Mouse (Mus musculus) forebrain, embryonic 15.5 days (tissue): ENCODE results near the gene Reep3. TPM values are rescaled to one million over a fixed set of nuclear protein-coding genes. Genes with fewer than 3 reads are reported as not detected.
"Not testable (repeated sequence)": the region's sequence is repeated elsewhere in the genome, so short reads cannot be mapped to it uniquely, and the experiment has no call there.

Experiments
- ATAC-seq: fragments of 200-750 bp; cut with Nextera tagmentation; replicated peaks from 2 replicates; pipeline ENCODE4 v1.8.0; 2017; ENCODE audit warnings: mild to moderate bottlenecking, moderate TSS enrichment, moderate library complexity
- H3K27ac ChIP-seq: fragments of 300-500 bp; sonication (generic); replicated peaks from 2 replicates; pipeline ENCODE4 v1.5.1; 2015; ENCODE audit warnings: mild to moderate bottlenecking, inconsistent platforms
- H3K27me3 ChIP-seq: fragments of 300-500 bp; sonication (generic); 2 replicates; pipeline ENCODE4 v1.6.1; 2015; ENCODE audit warnings: inconsistent platforms
- H3K36me3 ChIP-seq: fragments of 300-500 bp; sonication (generic); 2 replicates; pipeline ENCODE4 v1.6.1; 2015; ENCODE audit warnings: mild to moderate bottlenecking, inconsistent platforms
- H3K4me1 ChIP-seq: fragments of 300-500 bp; sonication (generic); 2 replicates; pipeline ENCODE4 v1.6.1; 2015; ENCODE audit warnings: inconsistent platforms
- H3K4me2 ChIP-seq: fragments of 300-500 bp; sonication (generic); replicated peaks from 2 replicates; pipeline ENCODE4 v1.6.1; 2015; ENCODE audit warnings: mild to moderate bottlenecking, inconsistent platforms
- H3K4me3 ChIP-seq: fragments of 300-500 bp; sonication (generic); 2 replicates; pipeline ENCODE4 v1.5.1; 2015; ENCODE audit warnings: mild to moderate bottlenecking, inconsistent platforms
- H3K9ac ChIP-seq: fragments of 300-500 bp; sonication (generic); replicated peaks from 2 replicates; pipeline ENCODE4 v1.6.1; 2015; ENCODE audit warnings: mild to moderate bottlenecking, inconsistent platforms
- H3K9me3 ChIP-seq: fragments of 300-500 bp; sonication (generic); 2 replicates; pipeline ENCODE4 v1.6.1; 2016; ENCODE audit warnings: inconsistent platforms
- WGBS: fragments of 180-500 bp; shearing (Covaris S2); methylation state at CpG from one replicate; pipeline ENCODE4 v1.1.7; 2015; ENCODE audit warnings: mixed read lengths; 5-methylcytosine and 5-hydroxymethylcytosine counted together
- polyA plus RNA-seq: library from polyadenylated mRNA; unstranded; fragments of >200 nt; fragmentation: Nextera tagmentation; extraction: Ambion mirVana; gene quantifications from 2 replicates; pipeline ENCODE4 v1.2.1, GENCODE M21; 2015

The Reep3 gene
- polyA plus RNA-seq, 1 experiment from 2014 or later = 37.0 TPM

DNA sequence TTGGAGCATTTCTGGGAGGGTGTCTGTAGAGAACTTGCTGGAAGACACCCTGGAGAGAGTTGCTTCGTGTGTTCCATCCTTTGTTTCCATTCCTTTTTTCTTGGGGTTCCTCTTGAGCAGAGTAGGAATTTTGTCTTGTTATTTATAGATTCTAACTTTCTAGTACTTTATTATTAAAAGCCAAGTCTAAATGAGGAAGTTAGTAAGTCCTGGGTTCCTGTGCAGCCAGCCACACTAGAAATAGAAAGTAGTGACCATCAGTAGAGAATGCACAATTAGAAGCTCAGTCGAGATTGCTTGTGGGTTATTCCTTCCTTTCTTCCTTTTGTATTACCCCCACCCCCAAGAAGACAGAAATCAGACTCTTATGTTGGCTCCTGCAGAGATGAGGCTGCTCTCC, 27.0 kb upstream of the Reep3 start:
- H3K27me3 ChIP-seq = no peaks in the 10 kb centered on the region
- no peak overlapping the region for H3K4me2 ChIP-seq
- H3K4me3 ChIP-seq = no peak overlapping the region
- H3K27ac ChIP-seq = no peak overlapping the region
- H3K36me3 ChIP-seq = no peaks in the 10 kb centered on the region
- no peak overlapping the region for H3K9ac ChIP-seq
- ATAC-seq = no peak
- WGBS = 49% methylated on average over 2 of the region's 2 CpGs
- no peaks in the 10 kb centered on the region for H3K9me3 ChIP-seq
- H3K4me1 ChIP-seq = peaks cover 44% of the 10 kb centered on the region

DNA sequence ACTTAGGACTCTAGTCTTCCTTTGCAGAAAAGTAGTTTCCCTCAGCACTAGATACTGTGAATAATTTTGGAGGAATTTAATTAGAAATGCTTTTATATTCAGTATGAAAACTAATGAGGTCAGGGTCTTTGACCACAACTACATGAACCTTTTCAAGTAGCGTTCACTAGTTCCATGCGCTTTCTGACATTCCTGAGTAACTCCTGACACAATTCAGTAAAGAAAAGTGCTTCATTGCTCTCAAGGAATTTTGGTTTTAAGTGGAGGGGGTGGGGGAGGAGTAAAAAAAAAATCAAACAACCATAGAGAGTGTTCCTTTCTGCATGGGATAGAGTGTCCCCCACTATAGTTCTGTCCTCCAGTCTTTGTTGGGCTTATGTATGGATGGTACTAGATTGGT, 23.9 kb upstream of the Reep3 start:
- H3K9ac ChIP-seq = no peak overlapping the region
- H3K36me3 ChIP-seq = no peaks in the 10 kb centered on the region
- H3K9me3 ChIP-seq = no peaks in the 10 kb centered on the region
- no peak for ATAC-seq
- no peak overlapping the region for H3K4me3 ChIP-seq
- H3K4me2 ChIP-seq = no peak overlapping the region
- H3K27ac ChIP-seq = no peak overlapping the region
- peaks cover 46% of the 10 kb centered on the region for H3K4me1 ChIP-seq
- H3K27me3 ChIP-seq = no peaks in the 10 kb centered on the region
- 53% methylated on average over 2 of the region's 2 CpGs for WGBS

DNA sequence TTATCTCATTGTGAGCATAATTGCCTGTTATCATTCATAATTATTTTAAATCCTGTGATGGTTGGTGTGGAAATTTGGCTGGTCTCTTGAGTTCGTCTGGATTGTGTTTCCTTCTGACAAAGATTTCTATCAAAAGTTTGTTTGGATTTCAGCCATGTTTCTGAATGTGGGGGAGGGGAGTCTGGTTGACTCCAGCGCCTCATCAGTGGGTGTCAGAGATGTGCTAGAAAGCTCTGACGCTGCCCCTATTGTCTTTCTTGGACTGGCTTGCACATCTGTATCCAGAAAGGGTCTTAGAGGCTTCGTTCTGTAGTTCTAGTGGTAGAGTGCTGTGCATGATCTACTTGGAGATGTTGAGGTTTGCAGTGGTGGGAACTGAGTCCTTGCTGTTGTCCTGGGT, 23.4 kb upstream of the Reep3 start:
- Histone ChIP-seq H3K9ac (no peak overlapping the region), H3K27me3 (no peaks in the 10 kb centered on the region), H3K27ac (no peak overlapping the region), H3K4me1 (peaks cover 46% of the 10 kb centered on the region), H3K9me3 (no peaks in the 10 kb centered on the region), H3K4me2 (no peak overlapping the region), H3K4me3 (no peak overlapping the region), H3K36me3 (no peaks in the 10 kb centered on the region)
- ATAC-seq = no peak
- 51% methylated on average over 4 of the region's 4 CpGs for WGBS

DNA sequence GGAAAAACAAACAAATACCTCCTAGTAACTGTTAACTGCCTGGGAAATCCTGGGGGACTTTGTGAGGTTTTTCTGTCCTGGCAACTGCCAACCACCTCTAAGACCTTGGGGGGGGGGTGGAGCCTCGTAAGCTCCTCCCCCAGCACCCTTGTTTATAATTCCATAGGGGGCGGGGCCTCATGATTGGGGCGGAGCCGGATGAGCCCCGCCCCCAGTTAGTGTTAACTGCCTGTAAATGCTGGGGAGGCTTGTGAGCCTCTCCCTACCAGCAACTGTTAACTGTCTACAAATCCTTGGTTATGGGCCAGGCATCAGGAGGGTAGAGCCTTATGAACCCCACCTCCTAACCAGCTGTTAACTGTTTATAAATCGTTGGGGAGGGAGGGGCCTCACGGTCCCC, 22.5 kb upstream of the Reep3 start:
- no peak for ATAC-seq
- H3K9ac ChIP-seq = no peak overlapping the region
- no peak overlapping the region for H3K27ac ChIP-seq
- H3K9me3 ChIP-seq = no peaks in the 10 kb centered on the region
- peaks cover 51% of the 10 kb centered on the region for H3K4me1 ChIP-seq
- WGBS = 74% methylated on average over 7 of the region's 7 CpGs
- no peak overlapping the region for H3K4me3 ChIP-seq
- H3K27me3 ChIP-seq = no peaks in the 10 kb centered on the region
- H3K4me2 ChIP-seq = no peak overlapping the region
- H3K36me3 ChIP-seq = no peaks in the 10 kb centered on the region

DNA sequence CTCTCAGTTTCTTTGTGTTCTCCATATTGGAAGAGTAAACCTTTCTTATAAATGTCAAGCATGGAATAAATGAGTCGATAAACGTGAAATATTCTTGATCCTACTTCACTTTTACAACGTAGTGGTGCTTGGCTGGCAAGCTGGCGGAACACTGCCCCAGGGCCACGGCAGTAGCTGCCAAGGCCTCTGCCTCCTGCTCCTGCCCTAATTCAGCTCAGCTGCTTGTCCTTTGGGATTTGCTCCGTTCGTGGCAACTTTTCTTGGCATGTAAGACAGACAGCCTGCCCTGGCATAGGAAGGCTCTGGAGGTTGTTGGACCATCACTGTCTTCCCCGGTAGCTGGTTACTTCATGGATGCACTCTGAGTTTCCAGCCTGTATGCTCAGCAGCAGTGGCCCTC, 19.5 kb upstream of the Reep3 start:
- H3K27ac ChIP-seq = peak overlapping the region; percentile 66
- H3K9me3 ChIP-seq = no peaks in the 10 kb centered on the region
- 41% methylated on average over 8 of the region's 8 CpGs for WGBS
- no peak overlapping the region for H3K4me3 ChIP-seq
- H3K9ac ChIP-seq = no peak overlapping the region
- H3K4me2 ChIP-seq = no peak overlapping the region
- no peaks in the 10 kb centered on the region for H3K27me3 ChIP-seq
- no peak for ATAC-seq
- no peaks in the 10 kb centered on the region for H3K36me3 ChIP-seq
- peaks cover 47% of the 10 kb centered on the region for H3K4me1 ChIP-seq

DNA sequence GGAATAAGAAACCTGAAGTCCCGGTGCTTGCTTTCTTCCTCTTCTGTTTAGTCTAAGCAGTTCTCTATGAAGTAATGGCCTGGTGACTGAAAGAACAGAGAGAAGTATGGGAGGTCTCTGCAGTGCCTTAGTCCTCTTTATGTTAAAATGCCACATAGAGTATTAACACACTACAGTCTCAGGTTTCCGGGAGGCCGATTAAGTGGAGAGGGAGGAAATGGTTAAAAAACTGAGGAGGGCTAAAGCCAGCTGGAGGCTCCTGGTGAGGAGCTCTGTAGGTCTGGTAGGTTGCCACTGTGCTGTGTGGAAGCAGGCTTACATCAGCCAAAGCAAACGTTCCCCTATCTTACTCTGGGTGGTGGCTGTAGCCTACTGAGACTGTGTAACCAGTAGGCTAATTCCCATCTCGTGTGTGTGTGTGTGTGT, 18.9 kb upstream of the Reep3 start:
- no peaks in the 10 kb centered on the region for H3K36me3 ChIP-seq
- no peaks in the 10 kb centered on the region for H3K9me3 ChIP-seq
- H3K27me3 ChIP-seq = no peaks in the 10 kb centered on the region
- WGBS = 20% methylated on average over 5 of the region's 5 CpGs
- peaks cover 51% of the 10 kb centered on the region for H3K4me1 ChIP-seq
- H3K4me2 ChIP-seq = no peak overlapping the region
- peak; percentile 64 for ATAC-seq
- H3K27ac ChIP-seq = peak overlapping the region; percentile 66
- no peak overlapping the region for H3K4me3 ChIP-seq
- no peak overlapping the region for H3K9ac ChIP-seq

- Histone ChIP-seq H3K9me3 (no peaks in the 10 kb centered on the region), H3K4me1 (peaks cover 49% of the 10 kb centered on the region)
- WGBS = 21% methylated on average over 6 of the region's 6 CpGs
Measured at GRCm38 (mm10) chr10:67115115-67115514, 18.4 kb upstream of the Reep3 start.

DNA sequence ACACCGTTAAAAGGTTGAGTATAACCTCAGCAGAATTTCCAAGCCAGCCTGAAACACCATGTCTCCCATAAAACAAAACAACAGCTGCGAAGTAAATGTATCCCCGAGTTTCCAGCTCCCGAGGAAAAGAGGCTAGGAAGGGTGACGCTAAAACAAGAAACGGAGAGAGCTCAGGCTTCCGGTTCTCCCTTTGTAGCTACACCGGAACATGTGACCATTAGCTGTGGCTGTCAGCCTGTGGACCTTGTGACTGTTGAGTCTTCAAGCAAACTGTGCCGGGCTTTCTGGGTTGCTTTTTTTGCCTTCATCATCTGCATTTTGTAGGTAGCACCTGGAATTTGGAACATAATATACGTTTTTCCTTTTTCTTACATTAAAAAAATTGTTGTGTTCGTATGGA, 17.1 kb upstream of the Reep3 start:
- no peak overlapping the region for H3K4me3 ChIP-seq
- H3K9me3 ChIP-seq = no peaks in the 10 kb centered on the region
- peaks cover 40% of the 10 kb centered on the region for H3K4me1 ChIP-seq
- 92% methylated on average over 11 of the region's 11 CpGs for WGBS
- no peaks in the 10 kb centered on the region for H3K36me3 ChIP-seq
- ATAC-seq = no peak
- no peaks in the 10 kb centered on the region for H3K27me3 ChIP-seq
- H3K9ac ChIP-seq = no peak overlapping the region
- no peak overlapping the region for H3K4me2 ChIP-seq
- no peak overlapping the region for H3K27ac ChIP-seq

More at GRCm38 (mm10) chr10:67115115-67115514, 18.4 kb upstream of the Reep3 start:
- H3K9ac ChIP-seq = no peak overlapping the region
- H3K4me2 ChIP-seq = no peak overlapping the region
- H3K36me3 ChIP-seq = no peaks in the 10 kb centered on the region
- no peak for ATAC-seq
- H3K4me3 ChIP-seq = no peak overlapping the region
- peak overlapping the region; percentile 66 for H3K27ac ChIP-seq
- no peaks in the 10 kb centered on the region for H3K27me3 ChIP-seq

GRCm38 (mm10) chr10:67112967-67113366, 16.2 kb upstream of the Reep3 start:
- H3K4me2 ChIP-seq, ATAC-seq, H3K27ac ChIP-seq, H3K36me3 ChIP-seq, H3K9me3 ChIP-seq, H3K27me3 ChIP-seq, H3K4me3 ChIP-seq, H3K9ac ChIP-seq: not testable (repeated sequence)
- peaks cover 38% of the 10 kb centered on the region for H3K4me1 ChIP-seq
- 90% methylated on average over 5 of the region's 5 CpGs for WGBS

DNA sequence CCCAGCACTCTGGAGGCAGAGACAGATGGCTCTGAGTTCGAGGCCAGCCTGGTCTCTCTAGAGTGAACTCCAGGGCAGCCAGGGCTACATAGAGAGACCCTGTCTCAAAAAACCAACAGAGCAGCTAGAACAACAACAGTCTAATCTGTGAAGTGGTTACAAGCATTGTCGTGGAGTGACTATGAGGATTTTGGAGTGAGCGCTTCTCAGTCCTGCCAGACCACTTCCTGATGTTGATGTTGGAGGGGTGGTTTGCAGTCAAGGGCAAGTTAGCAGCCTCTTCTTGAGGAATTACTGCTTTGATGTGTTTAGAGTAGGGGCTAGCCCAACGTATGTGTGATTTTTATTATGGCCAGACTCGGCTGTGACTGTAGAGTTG, 15.0 kb upstream of the Reep3 start:
- no peak overlapping the region for H3K4me2 ChIP-seq
- H3K27me3 ChIP-seq = no peaks in the 10 kb centered on the region
- H3K9ac ChIP-seq = no peak overlapping the region
- 88% methylated on average over 5 of the region's 5 CpGs for WGBS
- H3K9me3 ChIP-seq = no peaks in the 10 kb centered on the region
- no peak overlapping the region for H3K4me3 ChIP-seq
- H3K36me3 ChIP-seq = no peaks in the 10 kb centered on the region
- H3K4me1 ChIP-seq = peaks cover 47% of the 10 kb centered on the region
- ATAC-seq = no peak
- no peak overlapping the region for H3K27ac ChIP-seq

- 70% methylated on average over 14 of the region's 14 CpGs for WGBS
- ATAC-seq = no peak
Measured at GRCm38 (mm10) chr10:67111044-67111798, 14.5 kb upstream of the Reep3 start.

GRCm38 (mm10) chr10:67109635-67110034, 12.9 kb upstream of the Reep3 start:
- no peak overlapping the region for H3K4me3 ChIP-seq
- no peaks in the 10 kb centered on the region for H3K27me3 ChIP-seq
- H3K9me3 ChIP-seq = no peaks in the 10 kb centered on the region
- no peaks in the 10 kb centered on the region for H3K36me3 ChIP-seq
- no peak overlapping the region for H3K9ac ChIP-seq
- WGBS = 90% methylated on average over 5 of the region's 5 CpGs
- no peak overlapping the region for H3K4me2 ChIP-seq
- peaks cover 47% of the 10 kb centered on the region for H3K4me1 ChIP-seq
- ATAC-seq = no peak
- H3K27ac ChIP-seq = no peak overlapping the region

More at GRCm38 (mm10) chr10:67111044-67111798, 14.5 kb upstream of the Reep3 start:
- Histone ChIP-seq H3K27ac (no peak overlapping the region), H3K9ac (no peak overlapping the region), H3K4me2 (no peak overlapping the region), H3K27me3 (no peaks in the 10 kb centered on the region), H3K4me3 (no peak overlapping the region), H3K36me3 (no peaks in the 10 kb centered on the region), H3K4me1 (peaks cover 47% of the 10 kb centered on the region), H3K9me3 (no peaks in the 10 kb centered on the region)

DNA sequence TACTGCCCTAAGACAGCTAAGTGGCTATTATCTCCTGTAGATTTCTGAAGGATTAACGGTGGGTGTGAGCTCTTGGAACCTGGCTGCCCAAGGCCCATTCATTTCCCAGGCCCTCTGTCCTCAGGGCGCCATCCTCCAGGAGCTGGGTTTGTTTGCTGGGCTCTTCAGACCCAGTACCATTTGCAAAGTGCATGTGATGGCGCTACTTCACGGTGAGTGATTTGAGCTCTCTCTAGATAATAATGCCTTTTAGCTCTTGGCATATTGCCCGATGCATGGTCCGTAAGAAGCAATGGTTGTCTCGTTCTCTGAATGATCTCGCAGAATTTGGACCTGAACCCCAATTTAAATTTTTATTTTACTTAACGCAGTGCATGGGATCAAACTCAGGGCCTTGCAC, 11.4 kb upstream of the Reep3 start:
- no peak; the same call in 1 of the 2 replicates for ATAC-seq
- no peak overlapping the region for H3K4me3 ChIP-seq
- no peaks in the 10 kb centered on the region for H3K9me3 ChIP-seq
- H3K9ac ChIP-seq = no peak overlapping the region
- WGBS = 21% methylated on average over 9 of the region's 9 CpGs
- H3K4me1 ChIP-seq = peaks cover 62% of the 10 kb centered on the region
- no peaks in the 10 kb centered on the region for H3K36me3 ChIP-seq
- no peak overlapping the region for H3K4me2 ChIP-seq
- no peak overlapping the region for H3K27ac ChIP-seq
- no peaks in the 10 kb centered on the region for H3K27me3 ChIP-seq
